Mouse (Mus musculus): Measurements from ENCODE around the gene 1700015F17Rik. TPM values are rescaled to one million over a fixed set of nuclear protein-coding genes. Genes with fewer than 3 reads are reported as not detected.
A peak's percentile ranks its signal among the peaks of the same experiment; 100 is the strongest.

Gene 1700015F17Rik
- not detected in 2 replicates for polyA plus RNA-seq (2014; fragmentation: Nextera tagmentation; extraction: Ambion mirVana)

DNA sequence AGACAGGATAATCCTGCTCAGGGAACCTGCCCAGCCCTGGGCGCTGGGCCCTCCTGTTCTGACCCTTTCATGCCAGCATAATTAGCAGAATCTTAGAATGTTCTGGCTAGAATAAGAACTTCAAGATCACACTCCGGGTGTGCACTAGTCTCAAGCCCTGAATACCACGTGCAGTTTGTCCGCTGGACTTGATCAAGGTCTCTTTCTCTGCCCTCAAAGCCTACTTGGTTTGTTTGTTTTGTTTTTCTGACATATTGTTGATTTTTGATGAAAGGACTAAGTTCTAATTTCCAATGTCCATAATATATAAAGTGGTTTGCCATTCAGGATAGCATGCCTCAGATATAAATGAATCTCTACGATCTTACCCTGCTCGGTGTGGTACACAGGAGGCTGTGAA is at the start of gene 1700015F17Rik:
Gene 1700015F17Rik, minus strand, starts transcription at position 101 of the 400 bp plus-strand sequence.
- Histone ChIP-seq H3K9ac (ENCODE audit: low read depth, low read length) (no peak within 1 kb of the TSS), H3K27ac (ENCODE audit: low read depth, low read length) (no peak within 1 kb of the TSS), H3K4me3 (ENCODE audit: low read length) (no peak within 1 kb of the TSS), H3K27me3 (ENCODE audit: control insufficient read depth, insufficient read depth, low read length) (no peaks in the 10 kb centered on the region), H3K4me1 (ENCODE audit: control insufficient read depth, insufficient read depth, low read length) (no peaks in the 10 kb centered on the region), H3K36me3 (ENCODE audit: control insufficient read depth, insufficient read depth, low read length) (no peaks in the 10 kb centered on the region), H3K9me3 (ENCODE audit: control insufficient read depth, low read length) (no peaks in the 10 kb centered on the region), H3K4me2 (replicated peaks; ENCODE audit: low read depth, low read length) (no peak within 1 kb of the TSS)
- no peak for ATAC-seq (ENCODE audit: low FRiP score, low TSS enrichment)
- 92% methylated on average over 6 of the region's 6 CpGs for WGBS

GRCm38 (mm10) chr5:5515411-5515810 is 36.5 kb upstream of the 1700015F17Rik start:
- Histone ChIP-seq H3K4me1 (ENCODE audit: control insufficient read depth, insufficient read depth, low read length) (no peaks in the 10 kb centered on the region), H3K27me3 (ENCODE audit: control insufficient read depth, insufficient read depth, low read length) (no peaks in the 10 kb centered on the region), H3K4me3 (ENCODE audit: low read length) (no peak overlapping the region), H3K9me3 (ENCODE audit: control insufficient read depth, low read length) (no peaks in the 10 kb centered on the region), H3K27ac (ENCODE audit: low read depth, low read length) (no peak overlapping the region), H3K4me2 (replicated peaks; ENCODE audit: low read depth, low read length) (no peak overlapping the region), H3K36me3 (ENCODE audit: control insufficient read depth, insufficient read depth, low read length) (0 out of 2 replicates have a peak, but pooled peaks cover 4% of the 10 kb centered on the region), H3K9ac (ENCODE audit: low read depth, low read length) (no peak overlapping the region)
- 74% methylated on average over 5 of the region's 5 CpGs for WGBS
- no peak for ATAC-seq (ENCODE audit: low FRiP score, low TSS enrichment)

- Histone ChIP-seq H3K9ac (ENCODE audit: low read depth, low read length) (peak within 1 kb of the TSS; percentile 69), H3K9me3 (ENCODE audit: control insufficient read depth, low read length) (no peaks in the 10 kb centered on the region), H3K27me3 (ENCODE audit: control insufficient read depth, insufficient read depth, low read length) (no peaks in the 10 kb centered on the region), H3K36me3 (ENCODE audit: control insufficient read depth, insufficient read depth, low read length) (0 out of 2 replicates have a peak, but pooled peaks cover 4% of the 10 kb centered on the region), H3K4me2 (replicated peaks; ENCODE audit: low read depth, low read length) (peak within 1 kb of the TSS; percentile 75), H3K4me3 (ENCODE audit: low read length) (peak within 1 kb of the TSS; percentile 83), H3K4me1 (ENCODE audit: control insufficient read depth, insufficient read depth, low read length) (no peaks in the 10 kb centered on the region), H3K27ac (ENCODE audit: low read depth, low read length) (peak within 1 kb of the TSS; percentile 88)
- peak; percentile 97 for ATAC-seq (ENCODE audit: low FRiP score, low TSS enrichment)
- WGBS, result under 1% methylated on average over 71 of the region's 79 CpGs
These were observed 35.5 kb upstream of the 1700015F17Rik start, which contains the start of gene Cldn12 for GRCm38 (mm10) chr5:5514196-5515076. Gene Cldn12 (minus strand): TSS chr5:5514958.

DNA sequence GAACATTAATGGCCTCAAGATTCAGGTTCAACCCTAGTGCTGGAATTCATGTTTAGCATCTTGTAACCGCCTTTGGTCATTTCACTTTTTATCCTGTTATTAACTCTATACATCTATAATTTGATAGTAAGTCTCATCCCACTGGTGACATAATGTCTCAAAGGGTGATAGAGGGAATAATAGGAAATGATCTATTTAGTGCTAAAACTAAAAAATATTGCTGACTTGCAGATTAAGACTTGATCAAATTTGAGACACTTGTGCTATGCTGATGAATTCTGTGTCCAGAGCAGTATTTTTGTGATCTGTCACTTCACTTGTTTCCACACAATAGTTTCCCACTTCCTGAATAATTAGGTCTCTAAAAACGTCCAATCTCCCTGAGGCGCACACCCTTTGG is 32.5 kb upstream of the 1700015F17Rik start:
- no peak overlapping the region for H3K9ac ChIP-seq (ENCODE audit: low read depth, low read length)
- WGBS, result 85% methylated on average over 3 of the region's 3 CpGs
- no peak for ATAC-seq (ENCODE audit: low FRiP score, low TSS enrichment)
- H3K4me2 ChIP-seq (replicated peaks; ENCODE audit: low read depth, low read length), result no peak overlapping the region
- no peak overlapping the region for H3K4me3 ChIP-seq (ENCODE audit: low read length)
- H3K4me1 ChIP-seq (ENCODE audit: control insufficient read depth, insufficient read depth, low read length), result no peaks in the 10 kb centered on the region
- no peak overlapping the region for H3K27ac ChIP-seq (ENCODE audit: low read depth, low read length)
- peaks cover 17% of the 10 kb centered on the region for H3K36me3 ChIP-seq (ENCODE audit: control insufficient read depth, insufficient read depth, low read length)
- H3K9me3 ChIP-seq (ENCODE audit: control insufficient read depth, low read length), result no peaks in the 10 kb centered on the region
- H3K27me3 ChIP-seq (ENCODE audit: control insufficient read depth, insufficient read depth, low read length), result no peaks in the 10 kb centered on the region

GRCm38 (mm10) chr5:5510989-5511388 is 32.0 kb upstream of the 1700015F17Rik start:
- H3K27ac ChIP-seq (ENCODE audit: low read depth, low read length), result no peak overlapping the region
- no peak for ATAC-seq (ENCODE audit: low FRiP score, low TSS enrichment)
- no peaks in the 10 kb centered on the region for H3K4me1 ChIP-seq (ENCODE audit: control insufficient read depth, insufficient read depth, low read length)

DNA sequence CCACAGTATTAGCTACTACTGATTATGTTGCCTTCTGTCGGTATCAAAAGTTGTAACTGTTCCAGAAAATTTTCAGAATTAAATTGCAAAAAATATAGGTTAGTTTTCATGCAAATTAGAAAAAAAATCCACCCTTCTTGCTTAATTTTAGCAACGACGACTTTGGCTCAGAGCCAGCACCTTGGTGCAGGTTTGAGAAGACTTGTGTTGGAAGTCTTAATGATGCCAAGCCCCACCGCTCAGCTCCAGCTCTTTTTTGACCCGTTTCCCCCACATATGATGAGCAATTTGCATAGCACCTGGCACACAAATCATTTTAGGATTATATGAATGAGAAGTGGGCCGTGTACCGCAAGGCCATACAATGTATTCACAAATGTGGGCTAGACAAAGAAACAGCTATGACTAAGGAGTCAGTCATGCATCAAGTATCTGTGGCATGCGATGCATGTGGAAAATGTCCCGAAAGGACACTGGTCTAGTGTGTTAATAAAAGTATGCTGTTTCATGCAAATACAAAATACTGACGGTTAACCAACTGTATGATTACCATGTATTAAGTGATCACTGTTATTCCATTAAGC is 31.5 kb upstream of the 1700015F17Rik start:
- WGBS, result 79% methylated on average over 10 of the region's 10 CpGs
- Histone ChIP-seq H3K36me3 (ENCODE audit: control insufficient read depth, insufficient read depth, low read length) (peaks cover 18% of the 10 kb centered on the region), H3K4me3 (ENCODE audit: low read length) (no peak overlapping the region), H3K4me2 (replicated peaks; ENCODE audit: low read depth, low read length) (no peak overlapping the region), H3K27me3 (ENCODE audit: control insufficient read depth, insufficient read depth, low read length) (no peaks in the 10 kb centered on the region), H3K27ac (ENCODE audit: low read depth, low read length) (no peak overlapping the region), H3K4me1 (ENCODE audit: control insufficient read depth, insufficient read depth, low read length) (no peaks in the 10 kb centered on the region), H3K9ac (ENCODE audit: low read depth, low read length) (no peak overlapping the region), H3K9me3 (ENCODE audit: control insufficient read depth, low read length) (no peaks in the 10 kb centered on the region)
- no peak for ATAC-seq (ENCODE audit: low FRiP score, low TSS enrichment)

More at GRCm38 (mm10) chr5:5510989-5511388, 32.0 kb upstream of the 1700015F17Rik start:
- WGBS, result 87% methylated on average over 5 of the region's 5 CpGs
- H3K4me2 ChIP-seq (replicated peaks; ENCODE audit: low read depth, low read length), result no peak overlapping the region
- H3K27me3 ChIP-seq (ENCODE audit: control insufficient read depth, insufficient read depth, low read length), result no peaks in the 10 kb centered on the region
- no peaks in the 10 kb centered on the region for H3K9me3 ChIP-seq (ENCODE audit: control insufficient read depth, low read length)
- H3K36me3 ChIP-seq (ENCODE audit: control insufficient read depth, insufficient read depth, low read length), result peaks cover 18% of the 10 kb centered on the region
- H3K9ac ChIP-seq (ENCODE audit: low read depth, low read length), result no peak overlapping the region
- no peak overlapping the region for H3K4me3 ChIP-seq (ENCODE audit: low read length)

DNA sequence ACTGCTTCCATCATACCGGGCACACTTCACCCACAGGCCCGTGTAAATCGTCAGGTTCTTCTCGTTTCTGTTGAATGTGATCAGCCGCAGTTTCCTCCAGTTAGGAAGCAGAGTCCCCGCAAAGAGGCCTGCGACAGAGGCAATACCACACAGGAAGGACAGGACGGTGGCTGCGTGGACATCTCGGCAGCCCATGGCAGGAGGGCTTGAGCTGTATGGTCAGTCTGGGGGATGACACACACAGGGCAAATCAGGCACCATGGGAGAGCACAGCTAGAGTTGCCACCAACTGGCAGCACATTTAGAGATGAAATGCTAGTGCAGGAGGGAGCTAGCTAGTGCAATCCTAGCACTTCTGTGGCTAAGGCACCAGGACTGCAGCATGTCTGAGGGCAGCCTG is 29.3 kb upstream of the 1700015F17Rik start:
- Histone ChIP-seq H3K36me3 (ENCODE audit: control insufficient read depth, insufficient read depth, low read length) (peaks cover 18% of the 10 kb centered on the region), H3K4me2 (replicated peaks; ENCODE audit: low read depth, low read length) (no peak overlapping the region), H3K4me1 (ENCODE audit: control insufficient read depth, insufficient read depth, low read length) (no peaks in the 10 kb centered on the region), H3K27me3 (ENCODE audit: control insufficient read depth, insufficient read depth, low read length) (no peaks in the 10 kb centered on the region), H3K9me3 (ENCODE audit: control insufficient read depth, low read length) (no peaks in the 10 kb centered on the region), H3K4me3 (ENCODE audit: low read length) (no peak overlapping the region), H3K27ac (ENCODE audit: low read depth, low read length) (no peak overlapping the region), H3K9ac (ENCODE audit: low read depth, low read length) (no peak overlapping the region)
- ATAC-seq (ENCODE audit: low FRiP score, low TSS enrichment), result peak; percentile 14; the same call in 1 of the 2 replicates
- WGBS, result 85% methylated on average over 10 of the region's 10 CpGs

DNA sequence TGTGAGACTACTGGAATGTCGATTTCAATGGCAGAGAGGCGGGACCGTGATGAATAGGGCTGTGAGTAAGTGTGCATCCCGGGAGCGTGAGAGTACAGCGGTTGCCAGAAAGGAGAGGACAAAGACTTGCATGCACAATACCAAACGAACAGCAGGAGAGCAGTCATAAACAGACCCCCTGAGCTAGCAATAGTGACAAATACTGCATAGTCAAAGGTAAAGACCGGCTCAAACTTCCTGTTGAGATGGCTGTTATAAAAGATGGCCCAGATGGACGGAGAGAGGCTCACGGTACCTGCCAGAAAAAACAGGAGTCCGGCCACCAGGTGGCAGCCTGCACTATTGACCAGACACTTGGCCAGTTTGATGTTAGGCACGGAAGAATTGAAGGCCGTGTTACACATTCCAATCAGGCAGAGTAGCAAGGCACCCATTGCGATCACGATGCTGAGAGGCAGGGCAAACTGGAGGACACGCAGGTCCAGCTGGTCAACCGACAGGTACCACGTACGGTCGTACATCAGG is 28.8 kb upstream of the 1700015F17Rik start:
- no peaks in the 10 kb centered on the region for H3K4me1 ChIP-seq (ENCODE audit: control insufficient read depth, insufficient read depth, low read length)
- H3K27me3 ChIP-seq (ENCODE audit: control insufficient read depth, insufficient read depth, low read length), result no peaks in the 10 kb centered on the region
- no peaks in the 10 kb centered on the region for H3K9me3 ChIP-seq (ENCODE audit: control insufficient read depth, low read length)
- no peak overlapping the region for H3K27ac ChIP-seq (ENCODE audit: low read depth, low read length)
- no peak overlapping the region for H3K9ac ChIP-seq (ENCODE audit: low read depth, low read length)
- no peak overlapping the region for H3K4me2 ChIP-seq (replicated peaks; ENCODE audit: low read depth, low read length)
- WGBS, result 61% methylated on average over 20 of the region's 20 CpGs
- peaks cover 18% of the 10 kb centered on the region for H3K36me3 ChIP-seq (ENCODE audit: control insufficient read depth, insufficient read depth, low read length)
- ATAC-seq (ENCODE audit: low FRiP score, low TSS enrichment), result peak; percentile 54
- H3K4me3 ChIP-seq (ENCODE audit: low read length), result no peak overlapping the region

DNA sequence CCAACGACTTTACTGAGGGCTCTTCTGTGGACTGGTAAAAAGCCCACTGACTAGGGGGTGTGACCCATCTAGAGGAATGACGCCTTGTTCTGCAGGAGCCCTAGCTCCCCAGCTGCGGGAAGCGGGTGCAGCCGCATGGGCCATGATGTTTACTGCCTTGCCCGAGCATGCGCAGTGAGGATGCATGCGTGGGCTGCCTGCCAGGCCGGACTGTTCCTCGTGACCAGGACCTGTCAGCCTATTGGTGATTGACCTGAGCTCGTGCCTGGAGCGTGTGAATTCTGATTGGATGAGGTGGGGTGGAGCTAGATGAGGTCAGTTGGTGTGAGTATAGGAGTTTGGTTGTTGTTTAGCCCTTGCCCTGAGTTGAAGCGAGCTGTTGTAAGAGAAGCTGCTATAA is 25.5 kb upstream of the 1700015F17Rik start:
- Histone ChIP-seq H3K9ac (ENCODE audit: low read depth, low read length) (no peak overlapping the region), H3K27me3 (ENCODE audit: control insufficient read depth, insufficient read depth, low read length) (no peaks in the 10 kb centered on the region), H3K27ac (ENCODE audit: low read depth, low read length) (no peak overlapping the region), H3K36me3 (ENCODE audit: control insufficient read depth, insufficient read depth, low read length) (peaks cover 14% of the 10 kb centered on the region), H3K4me2 (replicated peaks; ENCODE audit: low read depth, low read length) (no peak overlapping the region), H3K9me3 (ENCODE audit: control insufficient read depth, low read length) (no peaks in the 10 kb centered on the region), H3K4me1 (ENCODE audit: control insufficient read depth, insufficient read depth, low read length) (no peaks in the 10 kb centered on the region), H3K4me3 (ENCODE audit: low read length) (no peak overlapping the region)
- 91% methylated on average over 13 of the region's 13 CpGs for WGBS
- ATAC-seq (ENCODE audit: low FRiP score, low TSS enrichment), result no peak
